Comparison of ENCODE assay signal across 19 mouse cellular contexts in the genomic region with DNA sequence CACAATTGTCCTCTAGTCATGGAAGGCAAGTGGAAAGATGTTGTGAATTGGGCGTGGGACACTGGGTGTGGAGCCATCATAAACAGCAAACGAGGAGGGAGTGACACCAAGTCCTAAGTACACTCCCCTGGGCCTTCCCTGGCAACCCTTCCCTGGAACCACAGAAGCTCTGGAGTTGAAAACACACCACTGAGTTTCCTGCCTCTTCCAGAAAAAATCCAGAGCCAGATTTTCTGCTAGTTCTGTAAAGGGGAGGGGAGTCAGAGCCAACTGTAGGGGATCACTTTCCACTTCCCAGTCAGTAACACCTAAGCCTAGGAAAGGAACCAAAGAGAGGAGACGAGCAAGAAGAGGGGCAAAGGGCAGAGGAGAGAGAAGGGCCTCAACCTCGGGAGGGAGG. TPM values are rescaled to one million over a fixed set of nuclear protein-coding genes. Genes with fewer than 3 reads are reported as not detected.
DNase-seq lines count a peak whose midpoint lies in the region; ATAC-seq and TF ChIP-seq lines count a peak whose summit lies in the region.
"Had no signal": no experiment of that assay in that cellular context is flagged by ENCODE, and none has a peak within 500 bp of the region (broad histone marks: within the 10 kb centered on the region; RNA-seq: fewer than 3 reads in every experiment).

No protein-coding gene starts in this region.

- peak; percentile 57 for ATAC-seq in lung, embryonic 14.5 days (ENCODE audit: insufficient read depth)
- ATAC-seq in embryonic facial prominence, embryonic 14.5 days (ENCODE audit: low read depth), result no peak
- ATAC-seq in intestine, embryonic 16.5 days, result peak; percentile 87
- ATAC-seq: forebrain, embryonic 16.5 days had no signal

- H3K4me2 ChIP-seq in lung, embryonic 14.5 days, result 0 out of 2 replicates have a peak overlapping the region, but pooled peaks have one; percentile 10
- no peak overlapping the region for H3K4me2 ChIP-seq in embryonic facial prominence, embryonic 14.5 days (ENCODE audit: low read depth, low read length)
- H3K4me2 ChIP-seq in intestine, embryonic 16.5 days (ENCODE audit: low read depth, low read length), result no peak overlapping the region
- H3K4me2 ChIP-seq: heart, embryonic 13.5 days; hindbrain, embryonic 13.5 days; liver, embryonic 13.5 days had no signal

- H3K4me1 ChIP-seq in lung, embryonic 14.5 days (ENCODE audit: insufficient read depth), result peaks cover 5% of the 10 kb centered on the region; the same call in 1 of the 2 replicates
- H3K4me1 ChIP-seq in embryonic facial prominence, embryonic 14.5 days (ENCODE audit: control insufficient read depth, insufficient read depth, low read length), result peaks cover 10% of the 10 kb centered on the region; the same call in 1 of the 2 replicates
- peaks cover 11% of the 10 kb centered on the region for H3K4me1 ChIP-seq in intestine, embryonic 16.5 days (ENCODE audit: control insufficient read depth, insufficient read depth, low read length)
- H3K4me1 ChIP-seq: megakaryocyte, embryonic 14.5 days had no signal

- H3K27me3 ChIP-seq in lung, embryonic 14.5 days (ENCODE audit: insufficient read depth, low read length), result no peaks in the 10 kb centered on the region
- H3K27me3 ChIP-seq in embryonic facial prominence, embryonic 14.5 days (replicated peaks; ENCODE audit: control insufficient read depth, insufficient read depth, low read length), result no peaks in the 10 kb centered on the region
- H3K27me3 ChIP-seq in intestine, embryonic 16.5 days (replicated peaks; ENCODE audit: control insufficient read depth, insufficient read depth, low read length), result no peaks in the 10 kb centered on the region
- H3K27me3 ChIP-seq: heart, embryonic 13.5 days; hindbrain, embryonic 13.5 days; liver, embryonic 13.5 days had no signal

- no peaks in the 10 kb centered on the region for H3K36me3 ChIP-seq in lung, embryonic 14.5 days (ENCODE audit: insufficient read depth)
- H3K36me3 ChIP-seq in embryonic facial prominence, embryonic 14.5 days (ENCODE audit: control insufficient read depth, insufficient read depth, low read length), result no peaks in the 10 kb centered on the region
- H3K36me3 ChIP-seq in intestine, embryonic 16.5 days (ENCODE audit: control insufficient read depth, insufficient read depth, low read length), result no peaks in the 10 kb centered on the region; the same call in 1 of the 2 replicates
- H3K36me3 ChIP-seq: heart, embryonic 13.5 days; hindbrain, embryonic 13.5 days; liver, embryonic 13.5 days had no signal

- H3K9ac ChIP-seq in lung, embryonic 14.5 days, result no peak overlapping the region; the same call in 1 of the 2 replicates
- no peak overlapping the region for H3K9ac ChIP-seq in embryonic facial prominence, embryonic 14.5 days (ENCODE audit: low read depth, low read length)
- H3K9ac ChIP-seq in intestine, embryonic 16.5 days (ENCODE audit: low read depth, low read length), result no peak overlapping the region
- H3K9ac ChIP-seq: heart, embryonic 13.5 days; hindbrain, embryonic 13.5 days; liver, embryonic 13.5 days had no signal

- peak; percentile 54 for DNase-seq in gastrocnemius, adult 18-20 months (ENCODE audit: low spot score)
- DNase-seq in gastrocnemius, postnatal 4 days (ENCODE audit: low spot score in 2 of 2), result no peak
- peak; percentile 77 for DNase-seq in lung, embryonic 14.5 days
- DNase-seq in lung, adult 18-20 months, result no peak
- peak; percentile 72 for DNase-seq in embryonic facial prominence, embryonic 14.5 days (ENCODE audit: low spot score)
- DNase-seq in neural tube, embryonic 10.5 days (ENCODE audit: extremely low spot score, low spot score), result no peak
- DNase-seq in urinary bladder, adult 18-20 months (ENCODE audit: low spot score in 2 of 2), result no peak
- DNase-seq: adrenal gland, adult 8-10 months; cerebellum, postnatal 36 days; kidney, adult 2 months; liver, embryonic 13.5 days; thymus, adult 2 months had no signal

- WGBS in lung, embryonic 14.5 days, result 17% methylated on average over 4 of the region's 4 CpGs
- WGBS in embryonic facial prominence, embryonic 14.5 days, result 12% methylated on average over 4 of the region's 4 CpGs
- 10% methylated on average over 4 of the region's 4 CpGs for WGBS in intestine, embryonic 16.5 days

- TF ChIP-seq CTCF in lung, embryonic 14.5 days (IDR thresholded peaks at IDR 0.05; ENCODE audit: low read depth), result no peak

- H3K4me3 ChIP-seq in lung, embryonic 14.5 days (ENCODE audit: low read depth, low read length), result no peak overlapping the region
- H3K4me3 ChIP-seq in embryonic facial prominence, embryonic 14.5 days (ENCODE audit: low read depth, low read length), result no peak overlapping the region
- no peak overlapping the region for H3K4me3 ChIP-seq in intestine, embryonic 16.5 days (ENCODE audit: low read length)
- H3K4me3 ChIP-seq: heart, embryonic 13.5 days; hindbrain, embryonic 13.5 days; liver, embryonic 13.5 days; megakaryocyte, embryonic 14.5 days had no signal

- H3K9me3 ChIP-seq in lung, embryonic 14.5 days (ENCODE audit: low read depth, low read length), result no peaks in the 10 kb centered on the region
- peaks cover 4% of the 10 kb centered on the region; the same call in 1 of the 2 replicates for H3K9me3 ChIP-seq in embryonic facial prominence, embryonic 14.5 days (ENCODE audit: control insufficient read depth, low read length)
- no peaks in the 10 kb centered on the region for H3K9me3 ChIP-seq in intestine, embryonic 16.5 days (ENCODE audit: control insufficient read depth, low read length)
- H3K9me3 ChIP-seq: hindbrain, embryonic 13.5 days; liver, embryonic 13.5 days had no signal

- no peak overlapping the region for H3K27ac ChIP-seq in lung, embryonic 14.5 days (ENCODE audit: low read depth)
- no peak overlapping the region for H3K27ac ChIP-seq in embryonic facial prominence, embryonic 14.5 days (replicated peaks; ENCODE audit: low read depth, low read length)
- H3K27ac ChIP-seq in intestine, embryonic 16.5 days (ENCODE audit: low read length), result peak overlapping the region; percentile 71; the same call in 1 of the 2 replicates
- H3K27ac ChIP-seq: heart, embryonic 13.5 days; hindbrain, embryonic 13.5 days; liver, embryonic 13.5 days had no signal

RNA-seq across cellular contexts. Expression of a gene that starts 17.4 kb away (rescaled TPM):
- total RNA-seq in gastrocnemius, adult 18-20 months (2021), result 10 to 100 TPM; 12.0 TPM
- 10 to 100 TPM; 18.8 to 20.4 TPM for total RNA-seq in gastrocnemius, postnatal 4 days (2021)
- polyA plus RNA-seq in lung, embryonic 14.5 days (2014; fragmentation: Nextera tagmentation; extraction: Ambion mirVana), result 22.4 and 24.2 TPM in 2 replicates
- 15.3 and 18.8 TPM in 2 replicates for polyA plus RNA-seq in embryonic facial prominence, embryonic 14.5 days (2014; fragmentation: Nextera tagmentation; extraction: Ambion mirVana)
- 34.2 and 34.3 TPM in 2 replicates for polyA plus RNA-seq in intestine, embryonic 16.5 days (2015; fragmentation: Nextera tagmentation; extraction: Ambion mirVana)

RNA-seq across cellular contexts. Expression of a gene that starts 29.0 kb away (rescaled TPM):
- total RNA-seq in gastrocnemius, adult 18-20 months (2021), result under 1 TPM; 0.25 to 0.90 TPM
- total RNA-seq in gastrocnemius, postnatal 4 days (2021), result under 1 TPM in 1 of 2 experiments, not detected in 1; 0.39 TPM
- 5.4 and 7.5 TPM in 2 replicates for polyA plus RNA-seq in lung, embryonic 14.5 days (2014; fragmentation: Nextera tagmentation; extraction: Ambion mirVana)
- polyA plus RNA-seq in embryonic facial prominence, embryonic 14.5 days (2014; fragmentation: Nextera tagmentation; extraction: Ambion mirVana), result 0.22 and 0.33 TPM in 2 replicates
- 27.7 and 32.4 TPM in 2 replicates for polyA plus RNA-seq in intestine, embryonic 16.5 days (2015; fragmentation: Nextera tagmentation; extraction: Ambion mirVana)
- total RNA-seq: monocyte, adult 5-6 weeks; neutrophil, adult 5-6 weeks had no signal

Comparison
In these comparisons a context has a peak if more than half of its experiments do, and no peak if none do; other contexts are left out.
1. DNase-seq: peak in gastrocnemius, adult 18-20 months (single experiment), lung, embryonic 14.5 days (single experiment) and embryonic facial prominence, embryonic 14.5 days (single experiment); none in gastrocnemius, postnatal 4 days (0 of 2), lung, adult 18-20 months (0 of 2), neural tube, embryonic 10.5 days (single experiment) and urinary bladder, adult 18-20 months (0 of 2).